9 mouse cellular contexts compared by ENCODE assay signal in the genomic region with DNA sequence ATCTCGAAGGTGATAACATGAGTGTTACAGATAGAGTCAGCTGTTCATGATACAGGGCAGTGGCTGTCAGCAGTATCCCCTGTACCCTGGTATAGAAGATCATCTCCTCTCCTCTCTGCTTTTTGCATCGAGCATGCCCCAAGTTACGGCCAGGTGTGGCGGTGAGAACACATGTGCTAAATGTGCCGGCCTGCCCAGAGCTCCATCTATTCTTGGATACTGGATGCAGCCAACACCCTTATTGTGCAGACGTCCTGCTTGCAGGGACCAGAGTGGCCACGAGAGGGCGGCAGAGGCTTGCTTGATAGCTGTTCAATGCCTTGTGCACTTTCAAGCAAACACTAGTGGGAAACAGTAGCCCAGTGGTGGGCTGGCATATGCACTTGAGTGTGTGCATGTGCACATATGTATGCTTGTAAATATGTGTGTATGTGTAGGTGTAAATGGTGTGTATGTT. TPM values are rescaled to one million over a fixed set of nuclear protein-coding genes. Genes with fewer than 3 reads are reported as not detected.
DNase-seq lines count a peak whose midpoint lies in the region; ATAC-seq and TF ChIP-seq lines count a peak whose summit lies in the region.
"Had no signal": no experiment of that assay in that cellular context is flagged by ENCODE, and none has a peak within 500 bp of the region (broad histone marks: within the 10 kb centered on the region; RNA-seq: fewer than 3 reads in every experiment).

No protein-coding gene starts in this region.

- H3K9me3 ChIP-seq in E14TG2a.4 (ENCODE audit: low read length), result no peaks in the 10 kb centered on the region
- no peaks in the 10 kb centered on the region for H3K9me3 ChIP-seq in forebrain, embryonic 13.5 days (replicated peaks)
- no peaks in the 10 kb centered on the region for H3K9me3 ChIP-seq in liver, embryonic 16.5 days (replicated peaks; ENCODE audit: control insufficient read depth, low read length)
- no peaks in the 10 kb centered on the region for H3K9me3 ChIP-seq in neural tube, embryonic 15.5 days (replicated peaks)

- no peaks in the 10 kb centered on the region for H3K27me3 ChIP-seq in E14TG2a.4 (ENCODE audit: insufficient read depth, low read length)
- no peaks in the 10 kb centered on the region for H3K27me3 ChIP-seq in forebrain, embryonic 13.5 days
- no peaks in the 10 kb centered on the region for H3K27me3 ChIP-seq in liver, embryonic 16.5 days (ENCODE audit: control insufficient read depth, insufficient read depth, low read depth, low read length)
- H3K27me3 ChIP-seq in neural tube, embryonic 15.5 days (replicated peaks), result no peaks in the 10 kb centered on the region

- peak; percentile 77 for DNase-seq in c-Kit-positive CD71-positive TER-119-positive erythroid progenitor cells, embryonic 14.5 days (ENCODE audit: low spot score)
- DNase-seq in heart, postnatal 10 days, result peak; percentile 96 to 99
- peak; percentile 97 to 99 for DNase-seq in kidney, postnatal 4 days
- peak; percentile 74 for DNase-seq in testis, postnatal 14 days (ENCODE audit: low spot score)

- intact Hi-C loops in heart, postnatal 10 days (cut with DNase I), result loop anchor here (1.0 to 10.0 kb wide), 4 partner anchors 55 to 351 kb away; a partner anchor contains a TSS

- H3K4me2 ChIP-seq in forebrain, embryonic 13.5 days, result no peak overlapping the region
- no peak overlapping the region for H3K4me2 ChIP-seq in liver, embryonic 16.5 days (ENCODE audit: low read depth, low read length)
- no peak overlapping the region for H3K4me2 ChIP-seq in neural tube, embryonic 15.5 days

- no peak overlapping the region for H3K4me3 ChIP-seq in E14TG2a.4 (replicated peaks; ENCODE audit: low read length)
- no peak overlapping the region for H3K4me3 ChIP-seq in forebrain, embryonic 13.5 days
- no peak overlapping the region for H3K4me3 ChIP-seq in liver, embryonic 16.5 days (ENCODE audit: low read depth, low read length)
- no peak overlapping the region for H3K4me3 ChIP-seq in neural tube, embryonic 15.5 days (replicated peaks)

- ATAC-seq in forebrain, embryonic 13.5 days, result peak; percentile 94
- ATAC-seq in liver, embryonic 16.5 days (ENCODE audit: low read depth), result peak; percentile 67
- peak; percentile 93 for ATAC-seq in neural tube, embryonic 15.5 days (ENCODE audit: low FRiP score)

- H3K9ac ChIP-seq in forebrain, embryonic 13.5 days, result no peak overlapping the region
- no peak overlapping the region for H3K9ac ChIP-seq in liver, embryonic 16.5 days (ENCODE audit: low read depth, low read length)
- no peak overlapping the region for H3K9ac ChIP-seq in neural tube, embryonic 15.5 days (replicated peaks)

- H3K4me1 ChIP-seq in E14TG2a.4 (replicated peaks; ENCODE audit: low read depth, low read length), result no peaks in the 10 kb centered on the region
- no peaks in the 10 kb centered on the region for H3K4me1 ChIP-seq in forebrain, embryonic 13.5 days
- H3K4me1 ChIP-seq in liver, embryonic 16.5 days (ENCODE audit: control insufficient read depth, low read depth, low read length), result no peaks in the 10 kb centered on the region
- H3K4me1 ChIP-seq in neural tube, embryonic 15.5 days, result no peaks in the 10 kb centered on the region

- TF ChIP-seq CTCF in E14TG2a.4 (conservative IDR thresholded peaks at IDR 0.05; ENCODE audit: low read length), result peak; percentile 97

- WGBS in forebrain, embryonic 13.5 days, result 27% methylated on average over 8 of the region's 8 CpGs
- 19% methylated on average over 8 of the region's 8 CpGs for WGBS in liver, embryonic 16.5 days (ENCODE audit: insufficient replicate concordance)
- 28% methylated on average over 8 of the region's 8 CpGs for WGBS in neural tube, embryonic 15.5 days

- H3K27ac ChIP-seq in forebrain, embryonic 13.5 days, result no peak overlapping the region
- H3K27ac ChIP-seq in liver, embryonic 16.5 days (ENCODE audit: low read length), result no peak overlapping the region
- H3K27ac ChIP-seq in neural tube, embryonic 15.5 days (replicated peaks), result no peak overlapping the region
- H3K27ac ChIP-seq: macrophage had no signal

- H3K36me3 ChIP-seq in E14TG2a.4 (ENCODE audit: insufficient read depth, low read length), result 0 out of 2 replicates have a peak, but pooled peaks cover 3% of the 10 kb centered on the region
- H3K36me3 ChIP-seq in forebrain, embryonic 13.5 days (ENCODE audit: poor library complexity, severe bottlenecking), result peaks cover 11% of the 10 kb centered on the region; the same call in 1 of the 2 replicates
- H3K36me3 ChIP-seq in liver, embryonic 16.5 days (ENCODE audit: control insufficient read depth, insufficient read depth), result peaks cover 72% of the 10 kb centered on the region
- peaks cover 21% of the 10 kb centered on the region for H3K36me3 ChIP-seq in neural tube, embryonic 15.5 days

RNA-seq across cellular contexts. Expression of a gene that starts 16.8 kb away (rescaled TPM):
- polyA plus RNA-seq in forebrain, embryonic 13.5 days (2015; fragmentation: Nextera tagmentation; extraction: Ambion mirVana), result 64.0 and 70.1 TPM in 2 replicates
- total RNA-seq in heart, postnatal 10 days (2021), result 100 to 1,000 TPM; 133 to 156 TPM
- 85.1 and 86.9 TPM in 2 replicates for polyA plus RNA-seq in liver, embryonic 16.5 days (2015; fragmentation: Nextera tagmentation; extraction: Ambion mirVana)
- polyA plus RNA-seq in neural tube, embryonic 15.5 days (2015; fragmentation: Nextera tagmentation; extraction: Ambion mirVana), result 117 and 128 TPM in 2 replicates

RNA-seq across cellular contexts. Expression of a gene that starts 17.2 kb away (rescaled TPM):
- 23.4 and 25.1 TPM in 2 replicates for polyA plus RNA-seq in forebrain, embryonic 13.5 days (2015; fragmentation: Nextera tagmentation; extraction: Ambion mirVana)
- total RNA-seq in heart, postnatal 10 days (2021), result 10 to 100 TPM; 30.0 to 32.0 TPM
- polyA plus RNA-seq in liver, embryonic 16.5 days (2015; fragmentation: Nextera tagmentation; extraction: Ambion mirVana), result 98.3 and 106 TPM in 2 replicates
- polyA plus RNA-seq in neural tube, embryonic 15.5 days (2015; fragmentation: Nextera tagmentation; extraction: Ambion mirVana), result 28.3 and 30.9 TPM in 2 replicates

RNA-seq across cellular contexts. Expression of a gene that starts 55.1 kb away (rescaled TPM):
- polyA plus RNA-seq in forebrain, embryonic 13.5 days (2015; fragmentation: Nextera tagmentation; extraction: Ambion mirVana), result 14.5 and 14.8 TPM in 2 replicates
- 1 to 10 TPM; 6.4 to 6.9 TPM for total RNA-seq in heart, postnatal 10 days (2021)
- polyA plus RNA-seq in liver, embryonic 16.5 days (2015; fragmentation: Nextera tagmentation; extraction: Ambion mirVana), result 6.1 and 6.3 TPM in 2 replicates
- polyA plus RNA-seq in neural tube, embryonic 15.5 days (2015; fragmentation: Nextera tagmentation; extraction: Ambion mirVana), result 16.1 and 18.8 TPM in 2 replicates

RNA-seq across cellular contexts. Expression of a gene that starts 55.3 kb away (rescaled TPM):
- polyA plus RNA-seq in forebrain, embryonic 13.5 days (2015; fragmentation: Nextera tagmentation; extraction: Ambion mirVana), result 3.6 TPM in 2 replicates
- total RNA-seq in heart, postnatal 10 days (2021), result 1 to 10 TPM; 4.0 to 5.6 TPM
- 0.43 and 0.54 TPM in 2 replicates for polyA plus RNA-seq in liver, embryonic 16.5 days (2015; fragmentation: Nextera tagmentation; extraction: Ambion mirVana)
- polyA plus RNA-seq in neural tube, embryonic 15.5 days (2015; fragmentation: Nextera tagmentation; extraction: Ambion mirVana), result 3.1 and 4.9 TPM in 2 replicates
- polyA plus RNA-seq: macrophage had no signal
